Mouse (Mus musculus): ENCODE results near the gene Pbx2. TPM values are rescaled to one million over a fixed set of nuclear protein-coding genes. Genes with fewer than 3 reads are reported as not detected.
A peak's percentile ranks its signal among the peaks of the same experiment; 100 is the strongest.

Gene Pbx2
- polyA plus RNA-seq, 1 experiment from 2014 or later = 9.4 TPM

DNA sequence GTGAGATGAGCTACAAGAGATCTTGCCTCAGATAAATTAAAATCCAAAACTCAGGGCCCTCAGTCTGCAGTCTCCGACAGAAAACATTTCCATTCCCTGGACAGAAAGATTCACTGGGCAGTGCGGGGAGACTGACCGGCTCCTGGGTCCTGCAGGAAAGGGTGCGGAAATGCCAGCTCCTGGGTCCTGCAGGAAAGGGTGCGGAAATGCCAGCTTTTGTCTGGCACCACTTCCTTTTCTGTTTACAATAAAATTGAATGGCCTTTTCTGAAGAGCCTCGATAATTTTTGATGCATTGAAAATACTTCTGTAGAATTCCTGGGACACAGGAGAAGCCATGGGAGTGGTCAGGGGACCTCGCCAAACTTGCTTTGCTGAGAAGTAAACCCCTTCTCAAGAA, 31.9 kb upstream of the Pbx2 start:
- no peaks in the 10 kb centered on the region for H3K27me3 ChIP-seq (ENCODE audit: control insufficient read depth, insufficient read depth, low read depth, low read length)

DNA sequence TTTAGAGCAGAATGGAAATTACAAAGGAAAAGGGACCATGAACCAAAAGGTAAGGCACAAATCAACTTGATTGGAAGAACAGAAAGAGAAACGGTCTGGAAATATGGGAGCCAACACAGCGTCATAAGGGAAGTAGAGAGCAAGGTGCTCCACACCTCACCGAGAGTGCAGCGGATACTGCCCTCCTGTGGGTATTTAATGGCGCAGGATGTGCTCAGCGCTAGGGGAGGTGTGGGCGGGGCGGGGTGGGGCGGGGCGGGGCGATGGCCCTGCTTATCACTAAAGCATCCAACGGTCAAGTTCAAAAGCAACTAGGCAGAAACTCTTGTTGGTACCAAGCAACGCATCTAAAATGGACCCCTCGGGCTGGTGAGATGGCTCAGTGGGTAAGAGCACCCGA, 31.2 kb upstream of the Pbx2 start:
- no peak overlapping the region for H3K27ac ChIP-seq (ENCODE audit: low read length)
- no peaks in the 10 kb centered on the region for H3K4me1 ChIP-seq (ENCODE audit: control insufficient read depth, insufficient read depth, low read length)
- no peaks in the 10 kb centered on the region for H3K27me3 ChIP-seq (ENCODE audit: control insufficient read depth, insufficient read depth, low read depth, low read length)
- H3K36me3 ChIP-seq (ENCODE audit: control insufficient read depth, insufficient read depth, low read length) = no peaks in the 10 kb centered on the region
- no peak overlapping the region for H3K4me2 ChIP-seq (ENCODE audit: low read length)
- WGBS = 35% methylated on average over 15 of the region's 15 CpGs
- H3K9me3 ChIP-seq (replicated peaks; ENCODE audit: control insufficient read depth, low read length, poor library complexity, severe bottlenecking) = no peaks in the 10 kb centered on the region
- no peak for ATAC-seq
- H3K9ac ChIP-seq (ENCODE audit: low read depth, low read length) = no peak overlapping the region
- no peak overlapping the region for H3K4me3 ChIP-seq (ENCODE audit: low read depth, low read length)

More for the DNA sequence above, 31.9 kb upstream of the Pbx2 start:
- Histone ChIP-seq H3K36me3 (ENCODE audit: control insufficient read depth, insufficient read depth, low read length) (no peaks in the 10 kb centered on the region), H3K4me3 (ENCODE audit: low read depth, low read length) (no peak overlapping the region), H3K4me1 (ENCODE audit: control insufficient read depth, insufficient read depth, low read length) (no peaks in the 10 kb centered on the region), H3K4me2 (ENCODE audit: low read length) (no peak overlapping the region), H3K9ac (ENCODE audit: low read depth, low read length) (no peak overlapping the region), H3K9me3 (replicated peaks; ENCODE audit: control insufficient read depth, low read length, poor library complexity, severe bottlenecking) (no peaks in the 10 kb centered on the region), H3K27ac (ENCODE audit: low read length) (no peak overlapping the region)
- 90% methylated on average over 7 of the region's 7 CpGs for WGBS
- ATAC-seq = no peak

DNA sequence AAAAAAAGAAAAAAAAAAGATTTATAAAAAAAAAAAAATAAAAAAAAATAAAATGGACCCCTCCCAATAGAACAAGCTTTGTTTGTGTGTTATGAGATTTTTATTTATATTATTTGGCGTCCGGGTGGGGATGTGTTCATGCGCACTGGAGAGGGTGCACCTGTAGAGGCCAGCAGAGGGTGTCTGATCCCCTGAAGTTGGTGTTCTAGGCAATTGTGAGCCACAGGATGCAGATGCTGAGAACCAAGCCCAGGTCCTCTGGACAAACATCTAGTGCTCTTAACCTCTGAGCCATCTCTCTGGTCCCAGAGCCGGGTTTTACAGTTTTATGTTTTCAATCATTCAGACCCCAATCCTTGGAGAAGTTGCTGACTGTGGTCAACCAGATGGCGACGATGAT, 30.6 kb upstream of the Pbx2 start:
- no peaks in the 10 kb centered on the region for H3K27me3 ChIP-seq (ENCODE audit: control insufficient read depth, insufficient read depth, low read depth, low read length)
- no peaks in the 10 kb centered on the region for H3K36me3 ChIP-seq (ENCODE audit: control insufficient read depth, insufficient read depth, low read length)
- no peaks in the 10 kb centered on the region for H3K4me1 ChIP-seq (ENCODE audit: control insufficient read depth, insufficient read depth, low read length)
- no peaks in the 10 kb centered on the region for H3K9me3 ChIP-seq (replicated peaks; ENCODE audit: control insufficient read depth, low read length, poor library complexity, severe bottlenecking)
- H3K9ac ChIP-seq (ENCODE audit: low read depth, low read length) = no peak overlapping the region
- H3K4me2 ChIP-seq (ENCODE audit: low read length) = no peak overlapping the region
- H3K27ac ChIP-seq (ENCODE audit: low read length) = no peak overlapping the region
- H3K4me3 ChIP-seq (ENCODE audit: low read depth, low read length) = no peak overlapping the region
- 87% methylated on average over 6 of the region's 6 CpGs for WGBS
- ATAC-seq = no peak

DNA sequence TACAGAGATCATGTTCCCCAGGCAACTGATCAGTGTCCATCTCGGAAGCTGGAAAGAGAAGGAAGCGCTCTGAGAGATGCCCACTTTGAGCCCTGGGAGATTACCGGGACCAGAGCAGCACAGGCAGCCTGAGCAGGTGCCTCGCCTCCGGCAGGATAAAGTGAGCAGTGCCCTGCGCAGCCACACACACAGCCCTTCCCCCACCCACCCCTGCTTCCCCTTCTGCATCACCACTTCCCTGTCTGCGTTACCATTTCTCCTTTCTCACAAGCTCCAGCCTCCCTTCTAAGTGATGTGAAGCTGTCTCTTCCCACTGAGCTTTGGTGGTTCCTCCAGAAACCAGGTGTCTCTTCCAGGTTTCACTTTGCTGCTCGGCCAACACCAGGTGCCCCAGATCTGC, 29.9 kb upstream of the Pbx2 start:
- Histone ChIP-seq H3K9ac (ENCODE audit: low read depth, low read length) (no peak overlapping the region), H3K4me1 (ENCODE audit: control insufficient read depth, insufficient read depth, low read length) (no peaks in the 10 kb centered on the region), H3K4me2 (ENCODE audit: low read length) (no peak overlapping the region), H3K36me3 (ENCODE audit: control insufficient read depth, insufficient read depth, low read length) (no peaks in the 10 kb centered on the region), H3K4me3 (ENCODE audit: low read depth, low read length) (no peak overlapping the region), H3K27ac (ENCODE audit: low read length) (no peak overlapping the region), H3K9me3 (replicated peaks; ENCODE audit: control insufficient read depth, low read length, poor library complexity, severe bottlenecking) (no peaks in the 10 kb centered on the region), H3K27me3 (ENCODE audit: control insufficient read depth, insufficient read depth, low read depth, low read length) (no peaks in the 10 kb centered on the region)
- WGBS = 29% methylated on average over 8 of the region's 8 CpGs
- ATAC-seq = no peak

DNA sequence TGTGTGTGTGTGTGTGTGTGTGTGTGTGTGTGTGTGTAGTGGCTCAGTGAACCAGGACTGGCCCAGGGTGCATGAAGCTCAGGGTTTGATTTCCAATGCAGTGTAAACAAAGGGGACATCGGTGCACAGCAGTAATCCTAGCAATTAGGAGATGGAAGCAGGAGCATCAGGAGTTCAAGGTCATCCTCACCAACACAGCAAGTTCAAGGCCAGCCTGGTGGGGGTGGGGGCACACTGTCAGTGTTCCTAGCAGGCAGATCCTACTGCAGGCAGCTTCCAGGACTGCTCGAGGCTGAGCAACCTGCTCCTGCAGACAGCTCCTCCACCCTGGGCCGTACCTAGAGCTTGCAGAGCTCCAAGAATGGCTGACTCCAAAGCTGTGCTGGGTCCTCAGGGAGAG, 28.5 kb upstream of the Pbx2 start:
- Histone ChIP-seq H3K27me3 (ENCODE audit: control insufficient read depth, insufficient read depth, low read depth, low read length) (no peaks in the 10 kb centered on the region), H3K36me3 (ENCODE audit: control insufficient read depth, insufficient read depth, low read length) (no peaks in the 10 kb centered on the region), H3K9ac (ENCODE audit: low read depth, low read length) (no peak overlapping the region), H3K4me2 (ENCODE audit: low read length) (no peak overlapping the region), H3K9me3 (replicated peaks; ENCODE audit: control insufficient read depth, low read length, poor library complexity, severe bottlenecking) (no peaks in the 10 kb centered on the region), H3K4me3 (ENCODE audit: low read depth, low read length) (no peak overlapping the region), H3K27ac (ENCODE audit: low read length) (no peak overlapping the region), H3K4me1 (ENCODE audit: control insufficient read depth, insufficient read depth, low read length) (no peaks in the 10 kb centered on the region)
- no peak for ATAC-seq
- 52% methylated on average over 3 of the region's 3 CpGs for WGBS

DNA sequence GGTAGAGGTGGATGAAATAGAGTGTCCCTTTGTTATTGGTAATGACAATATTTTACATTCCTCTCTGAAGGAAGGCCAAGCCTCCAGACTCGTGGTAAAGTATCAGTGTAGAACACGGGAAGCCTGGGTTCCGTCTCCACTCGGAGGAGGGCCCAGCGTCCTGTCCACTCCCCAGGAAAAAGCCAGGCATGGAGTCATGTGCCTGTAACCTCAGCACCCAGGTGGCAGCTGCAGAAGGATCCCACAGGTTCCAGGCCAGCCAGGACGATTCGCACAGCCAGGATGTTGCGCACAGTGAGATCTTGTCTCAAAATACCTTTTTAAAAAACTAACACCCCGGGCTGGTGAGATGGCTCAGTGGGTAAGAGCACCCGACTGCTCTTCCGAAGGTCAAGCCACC, 27.7 kb upstream of the Pbx2 start:
- Histone ChIP-seq H3K4me3 (ENCODE audit: low read depth, low read length) (no peak overlapping the region), H3K4me2 (ENCODE audit: low read length) (no peak overlapping the region), H3K36me3 (ENCODE audit: control insufficient read depth, insufficient read depth, low read length) (no peaks in the 10 kb centered on the region), H3K27ac (ENCODE audit: low read length) (no peak overlapping the region), H3K9ac (ENCODE audit: low read depth, low read length) (no peak overlapping the region), H3K9me3 (replicated peaks; ENCODE audit: control insufficient read depth, low read length, poor library complexity, severe bottlenecking) (no peaks in the 10 kb centered on the region), H3K27me3 (ENCODE audit: control insufficient read depth, insufficient read depth, low read depth, low read length) (no peaks in the 10 kb centered on the region), H3K4me1 (ENCODE audit: control insufficient read depth, insufficient read depth, low read length) (no peaks in the 10 kb centered on the region)
- ATAC-seq = no peak
- WGBS = 82% methylated on average over 11 of the region's 11 CpGs

DNA sequence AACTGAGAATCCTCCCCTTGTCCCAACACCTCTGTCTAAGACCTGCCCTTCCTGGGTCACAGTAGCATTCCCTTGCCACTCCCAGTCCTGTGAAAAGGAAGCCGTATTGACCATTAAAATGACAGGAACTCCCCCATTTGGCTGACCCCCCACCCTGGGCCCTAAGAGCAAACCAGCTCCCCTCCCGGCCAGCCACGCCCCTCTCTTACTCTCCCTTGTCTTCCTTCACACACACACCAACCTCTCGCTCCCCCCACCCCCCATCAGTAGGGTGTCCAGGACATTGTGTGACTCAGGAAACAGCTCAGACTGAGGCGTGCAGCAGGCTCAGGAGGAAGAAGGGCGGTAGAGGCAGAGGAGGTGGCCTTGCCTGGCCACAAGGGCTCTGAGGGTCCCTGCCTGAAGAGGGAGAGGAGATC, 27.1 kb upstream of the Pbx2 start, which contains the start of gene Notch4:
Gene Notch4, plus strand, starts transcription at position 266 of the 419 bp plus-strand sequence.
- H3K4me2 ChIP-seq (ENCODE audit: low read length) = 0 out of 2 replicates have a peak within 1 kb of the TSS, but pooled peaks have one; percentile 3
- no peaks in the 10 kb centered on the region for H3K9me3 ChIP-seq (replicated peaks; ENCODE audit: control insufficient read depth, low read length, poor library complexity, severe bottlenecking)
- 19% methylated on average over 6 of the region's 6 CpGs for WGBS
- no peaks in the 10 kb centered on the region for H3K36me3 ChIP-seq (ENCODE audit: control insufficient read depth, insufficient read depth, low read length)
- ATAC-seq = no peak; the same call in 1 of the 2 replicates
- peak within 1 kb of the TSS; percentile 29; the same call in 1 of the 2 replicates for H3K27ac ChIP-seq (ENCODE audit: low read length)
- no peaks in the 10 kb centered on the region for H3K27me3 ChIP-seq (ENCODE audit: control insufficient read depth, insufficient read depth, low read depth, low read length)
- H3K9ac ChIP-seq (ENCODE audit: low read depth, low read length) = no peak within 1 kb of the TSS; the same call in 1 of the 2 replicates
- H3K4me1 ChIP-seq (ENCODE audit: control insufficient read depth, insufficient read depth, low read length) = no peaks in the 10 kb centered on the region
- H3K4me3 ChIP-seq (ENCODE audit: low read depth, low read length) = no peak within 1 kb of the TSS

DNA sequence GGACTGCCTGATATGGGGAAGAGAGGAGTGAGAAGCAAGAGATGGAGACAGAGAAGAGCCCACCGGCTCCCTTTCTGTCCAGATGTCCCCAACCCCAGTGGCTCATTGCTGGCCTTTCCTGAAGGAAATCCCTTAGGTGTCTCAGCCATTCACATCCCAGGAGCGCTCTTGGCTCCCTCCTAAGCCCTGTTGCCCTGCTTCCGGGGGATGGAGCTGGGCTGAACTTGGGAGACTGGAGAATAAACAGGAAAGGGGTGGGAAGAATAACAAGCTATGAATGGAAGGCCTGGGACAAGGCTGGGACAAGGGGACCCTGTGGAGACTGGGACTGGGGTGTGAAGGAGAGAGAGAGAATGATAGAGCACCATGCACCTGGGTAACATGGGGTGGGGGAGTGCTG, 26.3 kb upstream of the Pbx2 start:
- no peak overlapping the region for H3K9ac ChIP-seq (ENCODE audit: low read depth, low read length)
- peak overlapping the region; percentile 29; the same call in 1 of the 2 replicates for H3K27ac ChIP-seq (ENCODE audit: low read length)
- no peak for ATAC-seq
- no peaks in the 10 kb centered on the region for H3K9me3 ChIP-seq (replicated peaks; ENCODE audit: control insufficient read depth, low read length, poor library complexity, severe bottlenecking)
- no peak overlapping the region for H3K4me3 ChIP-seq (ENCODE audit: low read depth, low read length)
- H3K4me2 ChIP-seq (ENCODE audit: low read length) = no peak overlapping the region
- H3K4me1 ChIP-seq (ENCODE audit: control insufficient read depth, insufficient read depth, low read length) = no peaks in the 10 kb centered on the region
- no peaks in the 10 kb centered on the region for H3K36me3 ChIP-seq (ENCODE audit: control insufficient read depth, insufficient read depth, low read length)
- H3K27me3 ChIP-seq (ENCODE audit: control insufficient read depth, insufficient read depth, low read depth, low read length) = no peaks in the 10 kb centered on the region
- 57% methylated on average over 3 of the region's 3 CpGs for WGBS

DNA sequence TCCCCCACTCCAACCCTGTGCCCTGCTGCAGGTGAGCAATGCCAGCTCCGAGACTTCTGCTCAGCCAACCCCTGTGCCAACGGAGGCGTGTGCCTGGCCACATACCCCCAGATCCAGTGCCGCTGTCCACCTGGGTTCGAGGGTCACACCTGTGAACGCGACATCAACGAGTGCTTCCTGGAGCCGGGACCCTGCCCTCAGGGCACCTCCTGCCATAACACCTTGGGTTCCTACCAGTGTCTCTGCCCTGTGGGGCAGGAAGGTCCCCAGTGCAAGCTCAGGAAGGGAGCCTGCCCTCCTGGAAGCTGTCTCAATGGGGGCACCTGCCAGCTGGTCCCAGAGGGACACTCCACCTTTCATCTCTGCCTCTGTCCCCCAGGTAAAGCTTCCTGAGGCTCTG, 23.8 kb upstream of the Pbx2 start:
- WGBS = 66% methylated on average over 9 of the region's 9 CpGs
- Histone ChIP-seq H3K9me3 (replicated peaks; ENCODE audit: control insufficient read depth, low read length, poor library complexity, severe bottlenecking) (no peaks in the 10 kb centered on the region), H3K4me3 (ENCODE audit: low read depth, low read length) (no peak overlapping the region), H3K27ac (ENCODE audit: low read length) (no peak overlapping the region), H3K4me2 (ENCODE audit: low read length) (no peak overlapping the region), H3K4me1 (ENCODE audit: control insufficient read depth, insufficient read depth, low read length) (0 out of 2 replicates have a peak, but pooled peaks cover 1% of the 10 kb centered on the region), H3K27me3 (ENCODE audit: control insufficient read depth, insufficient read depth, low read depth, low read length) (no peaks in the 10 kb centered on the region), H3K9ac (ENCODE audit: low read depth, low read length) (no peak overlapping the region), H3K36me3 (ENCODE audit: control insufficient read depth, insufficient read depth, low read length) (no peaks in the 10 kb centered on the region)
- no peak for ATAC-seq

All from midbrain, embryonic 16.5 days (tissue).